Mouse (Mus musculus): ENCODE results near the gene Sppl2b.

The Sppl2b gene

GRCm38 (mm10) chr10:80917779-80918434, 62.8 kb downstream of the Sppl2b start, which contains the start of gene Lmnb2:
Gene Lmnb2 (minus strand): TSS chr10:80918245.
- DNase-seq (ENCODE audit: low spot score in 2 of 2), result peak; percentile 82

All from right cerebral cortex, postnatal 36 days (tissue).